Mouse (Mus musculus): ENCODE measurements at regions not wholly inside any gene's neighbourhood (a gene's known extent, or its start where the extent isn't known, plus 50 kb on each side); places are given as distances from the start of the nearest gene placed in this dataset.

DNA sequence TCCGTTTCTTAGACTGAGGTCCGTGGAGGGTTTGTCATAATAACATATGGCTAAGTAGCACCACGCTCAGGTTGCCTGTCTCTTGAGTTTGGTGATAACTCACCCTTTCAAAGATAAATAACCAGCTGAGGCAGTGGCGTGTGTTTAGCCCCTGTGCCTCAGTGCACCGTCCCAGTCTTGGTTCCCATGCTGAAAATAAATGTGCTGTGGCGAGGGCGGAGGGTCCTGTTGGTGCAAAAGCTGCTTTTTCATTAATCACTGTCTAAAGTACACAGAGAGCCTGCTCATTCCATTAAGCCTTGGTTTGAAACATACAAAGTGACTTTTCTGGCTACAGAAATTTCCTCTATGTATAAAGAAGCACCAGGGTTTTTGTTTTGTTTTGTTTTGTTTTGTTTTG is 439.8 kb upstream of the Fam84a start:
- DNase-seq (ENCODE audit: low spot score) (no peak), ATAC-seq (no peak)
- no peaks in the 10 kb centered on the region for H3K27me3 ChIP-seq (replicated peaks; ENCODE audit: control insufficient read depth, insufficient read depth, low read length)
- no peak overlapping the region for H3K4me3 ChIP-seq (ENCODE audit: low read depth, low read length)
- H3K27ac ChIP-seq (ENCODE audit: low read depth, low read length): no peak overlapping the region
- 84% methylated on average over 7 of the region's 7 CpGs for WGBS
- no peaks in the 10 kb centered on the region for H3K9me3 ChIP-seq (replicated peaks; ENCODE audit: control insufficient read depth, low read length)
- H3K36me3 ChIP-seq (ENCODE audit: control insufficient read depth, insufficient read depth, low read length): no peaks in the 10 kb centered on the region
- H3K4me2 ChIP-seq (ENCODE audit: low read length): no peak overlapping the region
- no peak overlapping the region for H3K9ac ChIP-seq (ENCODE audit: low read length)
- H3K4me1 ChIP-seq (ENCODE audit: control insufficient read depth, insufficient read depth, low read length): no peaks in the 10 kb centered on the region

DNA sequence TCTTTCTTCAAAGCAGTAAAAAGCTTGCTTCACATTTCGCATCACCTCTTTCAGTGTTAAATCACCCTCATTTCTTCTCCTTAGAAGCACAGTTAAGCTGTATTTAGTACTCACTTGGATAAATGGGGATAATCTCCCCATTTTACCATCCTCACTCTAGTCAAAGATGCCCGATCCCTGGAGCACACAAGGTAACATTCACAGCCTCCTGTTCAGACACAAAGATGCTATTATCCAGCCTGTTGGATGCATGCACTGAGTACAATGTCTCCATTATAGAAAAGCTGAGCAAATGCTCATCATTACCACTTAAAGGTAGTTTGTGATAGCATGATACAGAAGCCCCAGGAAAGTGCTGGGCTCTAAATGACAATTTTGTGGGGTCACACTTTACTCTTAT is 422.4 kb upstream of the Fam84a start:
- H3K4me2 ChIP-seq (ENCODE audit: low read length): no peak overlapping the region
- H3K9me3 ChIP-seq (replicated peaks; ENCODE audit: control insufficient read depth, low read length): no peaks in the 10 kb centered on the region
- ATAC-seq: no peak
- WGBS: 4% methylated on average over 2 of the region's 2 CpGs
- peak; percentile 19 for DNase-seq (ENCODE audit: low spot score)
- no peak overlapping the region for H3K27ac ChIP-seq (ENCODE audit: low read depth, low read length)
- no peaks in the 10 kb centered on the region for H3K27me3 ChIP-seq (replicated peaks; ENCODE audit: control insufficient read depth, insufficient read depth, low read length)
- peaks cover 4% of the 10 kb centered on the region; the same call in 1 of the 2 replicates for H3K4me1 ChIP-seq (ENCODE audit: control insufficient read depth, insufficient read depth, low read length)
- no peak overlapping the region for H3K9ac ChIP-seq (ENCODE audit: low read length)
- no peak overlapping the region for H3K4me3 ChIP-seq (ENCODE audit: low read depth, low read length)
- H3K36me3 ChIP-seq (ENCODE audit: control insufficient read depth, insufficient read depth, low read length): no peaks in the 10 kb centered on the region

DNA sequence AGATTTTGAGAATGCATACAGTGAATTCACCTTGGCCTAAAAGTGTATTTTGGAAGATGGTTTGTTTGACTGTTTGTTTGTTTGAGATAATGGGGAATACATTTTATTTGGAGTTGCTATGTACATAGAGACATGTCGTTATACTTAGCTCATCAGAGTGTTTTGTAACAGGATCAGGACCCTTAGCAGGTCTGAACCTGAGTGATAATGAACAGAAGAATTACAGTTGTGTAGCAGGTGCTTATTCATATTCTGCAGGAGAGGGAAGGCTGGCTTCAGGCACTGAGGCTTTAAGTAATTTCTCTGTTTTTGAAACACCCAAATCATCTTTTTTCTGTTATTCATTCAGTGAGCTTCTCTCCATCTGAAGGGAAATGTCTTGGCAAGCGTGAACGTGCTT is 413.1 kb upstream of the Fam84a start:
- WGBS: 28% methylated on average over 3 of the region's 3 CpGs
- Histone ChIP-seq H3K36me3 (ENCODE audit: control insufficient read depth, insufficient read depth, low read length) (no peaks in the 10 kb centered on the region), H3K27me3 (replicated peaks; ENCODE audit: control insufficient read depth, insufficient read depth, low read length) (no peaks in the 10 kb centered on the region), H3K4me2 (ENCODE audit: low read length) (no peak overlapping the region), H3K9me3 (replicated peaks; ENCODE audit: control insufficient read depth, low read length) (no peaks in the 10 kb centered on the region), H3K4me1 (ENCODE audit: control insufficient read depth, insufficient read depth, low read length) (no peaks in the 10 kb centered on the region), H3K4me3 (ENCODE audit: low read depth, low read length) (no peak overlapping the region), H3K27ac (ENCODE audit: low read depth, low read length) (no peak overlapping the region), H3K9ac (ENCODE audit: low read length) (no peak overlapping the region)
- DNase-seq (ENCODE audit: low spot score) (peak; percentile 16), ATAC-seq (no peak)

DNA sequence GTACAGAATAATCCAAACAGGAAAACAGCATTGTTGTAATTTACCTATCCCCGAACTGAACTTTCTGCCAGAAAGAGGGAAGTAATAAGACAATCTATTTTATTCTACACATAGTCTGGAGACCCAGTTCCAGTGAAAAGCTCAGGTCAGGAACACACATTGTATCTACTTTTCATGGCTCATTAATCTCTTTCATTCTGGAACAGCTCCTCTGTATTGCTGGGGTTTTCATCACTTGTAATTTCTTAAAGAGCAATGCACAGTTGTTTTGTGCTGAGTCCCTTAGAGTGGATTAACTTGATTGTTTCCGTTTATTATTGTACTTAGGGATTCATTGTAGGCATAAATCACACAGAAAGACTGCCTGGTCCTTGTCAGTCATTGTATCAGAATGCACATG is 400.3 kb upstream of the Fam84a start:
- no peak overlapping the region for H3K4me2 ChIP-seq (ENCODE audit: low read length)
- H3K27me3 ChIP-seq (replicated peaks; ENCODE audit: control insufficient read depth, insufficient read depth, low read length): no peaks in the 10 kb centered on the region
- H3K4me3 ChIP-seq (ENCODE audit: low read depth, low read length): no peak overlapping the region
- no peak for ATAC-seq
- no peaks in the 10 kb centered on the region for H3K4me1 ChIP-seq (ENCODE audit: control insufficient read depth, insufficient read depth, low read length)
- 11% methylated on average over 2 of the region's 2 CpGs for WGBS
- no peak overlapping the region for H3K27ac ChIP-seq (ENCODE audit: low read depth, low read length)
- H3K9me3 ChIP-seq (replicated peaks; ENCODE audit: control insufficient read depth, low read length): no peaks in the 10 kb centered on the region
- no peak for DNase-seq (ENCODE audit: low spot score)
- H3K36me3 ChIP-seq (ENCODE audit: control insufficient read depth, insufficient read depth, low read length): no peaks in the 10 kb centered on the region
- H3K9ac ChIP-seq (ENCODE audit: low read length): no peak overlapping the region

DNA sequence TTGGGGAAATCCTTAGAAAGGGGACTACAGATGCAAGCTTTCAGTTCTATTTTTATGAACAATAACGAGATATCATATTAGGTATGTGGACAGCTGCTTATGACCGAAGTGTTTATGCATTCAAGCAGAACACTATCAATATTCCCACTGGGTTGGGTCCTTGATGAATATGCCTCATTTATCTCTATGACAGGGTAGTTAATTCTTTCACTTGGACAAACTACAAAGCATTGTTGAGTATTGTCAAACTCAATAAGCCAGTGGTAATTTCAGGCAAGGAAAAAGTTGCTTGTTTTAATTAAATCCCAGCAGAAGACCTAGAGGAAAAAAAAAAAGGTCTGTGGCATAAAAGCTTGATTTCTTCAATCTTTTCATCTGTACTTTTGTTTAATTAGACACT is 397.4 kb upstream of the Fam84a start:
- Histone ChIP-seq H3K27me3 (replicated peaks; ENCODE audit: control insufficient read depth, insufficient read depth, low read length) (no peaks in the 10 kb centered on the region), H3K4me2 (ENCODE audit: low read length) (no peak overlapping the region), H3K36me3 (ENCODE audit: control insufficient read depth, insufficient read depth, low read length) (no peaks in the 10 kb centered on the region), H3K4me1 (ENCODE audit: control insufficient read depth, insufficient read depth, low read length) (no peaks in the 10 kb centered on the region), H3K9ac (ENCODE audit: low read length) (no peak overlapping the region), H3K4me3 (ENCODE audit: low read depth, low read length) (no peak overlapping the region), H3K9me3 (replicated peaks; ENCODE audit: control insufficient read depth, low read length) (no peaks in the 10 kb centered on the region), H3K27ac (ENCODE audit: low read depth, low read length) (no peak overlapping the region)
- WGBS: 76% methylated on average over 2 of the region's 2 CpGs
- ATAC-seq (no peak), DNase-seq (ENCODE audit: low spot score) (no peak)

DNA sequence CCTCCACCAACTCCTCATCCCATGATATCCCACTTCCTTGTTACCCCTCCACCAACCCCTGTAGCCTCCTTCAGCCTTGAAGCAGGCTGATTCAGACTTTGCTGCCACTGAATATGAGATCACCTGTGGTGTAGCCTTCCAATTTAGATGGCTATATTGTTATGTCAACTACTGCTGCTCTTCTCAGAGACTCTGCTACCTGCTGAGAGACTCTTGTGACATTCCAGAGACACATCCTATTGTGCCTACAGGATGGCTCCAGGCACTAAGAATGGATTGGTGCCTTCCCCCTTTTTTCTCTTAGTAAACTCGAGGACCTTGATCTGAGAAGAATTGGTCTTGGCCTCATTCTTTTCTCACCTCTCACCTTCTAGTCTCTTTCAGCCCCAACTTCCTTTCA is 369.9 kb upstream of the Fam84a start:
- DNase-seq (ENCODE audit: low spot score) (no peak), ATAC-seq (no peak)
- no peaks in the 10 kb centered on the region for H3K4me1 ChIP-seq (ENCODE audit: control insufficient read depth, insufficient read depth, low read length)
- H3K36me3 ChIP-seq (ENCODE audit: control insufficient read depth, insufficient read depth, low read length): no peaks in the 10 kb centered on the region
- H3K9me3 ChIP-seq (replicated peaks; ENCODE audit: control insufficient read depth, low read length): no peaks in the 10 kb centered on the region
- no peak overlapping the region for H3K4me2 ChIP-seq (ENCODE audit: low read length)
- H3K4me3 ChIP-seq (ENCODE audit: low read depth, low read length): no peak overlapping the region
- H3K27me3 ChIP-seq (replicated peaks; ENCODE audit: control insufficient read depth, insufficient read depth, low read length): no peaks in the 10 kb centered on the region
- WGBS: 65% methylated on average over 1 of the region's 1 CpGs
- H3K9ac ChIP-seq (ENCODE audit: low read length): no peak overlapping the region
- no peak overlapping the region for H3K27ac ChIP-seq (ENCODE audit: low read depth, low read length)

DNA sequence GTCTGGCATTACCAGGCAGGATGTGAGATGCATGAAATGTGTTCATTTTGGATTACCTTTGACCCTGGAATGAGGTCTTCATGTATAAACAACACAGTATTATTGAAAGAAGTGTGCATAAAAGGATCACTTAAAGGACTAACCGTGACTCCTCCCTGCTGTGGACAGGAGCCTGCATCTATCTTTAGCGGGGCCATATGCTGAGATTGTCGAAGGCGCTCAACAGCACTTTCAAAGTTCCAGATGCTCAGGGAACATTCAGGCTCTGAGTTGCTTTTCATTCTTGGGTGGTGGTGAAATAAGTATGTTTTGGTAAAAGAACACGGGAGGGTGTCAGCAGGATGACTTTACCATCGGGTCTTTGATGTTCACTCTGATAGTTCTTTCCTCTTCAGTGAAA is 363.7 kb upstream of the Fam84a start:
- no peaks in the 10 kb centered on the region for H3K27me3 ChIP-seq (replicated peaks; ENCODE audit: control insufficient read depth, insufficient read depth, low read length)
- H3K9ac ChIP-seq (ENCODE audit: low read length): no peak overlapping the region
- no peaks in the 10 kb centered on the region for H3K36me3 ChIP-seq (ENCODE audit: control insufficient read depth, insufficient read depth, low read length)
- WGBS: 91% methylated on average over 6 of the region's 6 CpGs
- no peak overlapping the region for H3K4me2 ChIP-seq (ENCODE audit: low read length)
- no peak overlapping the region for H3K4me3 ChIP-seq (ENCODE audit: low read depth, low read length)
- H3K9me3 ChIP-seq (replicated peaks; ENCODE audit: control insufficient read depth, low read length): no peaks in the 10 kb centered on the region
- no peak overlapping the region for H3K27ac ChIP-seq (ENCODE audit: low read depth, low read length)
- H3K4me1 ChIP-seq (ENCODE audit: control insufficient read depth, insufficient read depth, low read length): no peaks in the 10 kb centered on the region
- ATAC-seq (no peak), DNase-seq (ENCODE audit: low spot score) (no peak)

Measured in forebrain, embryonic 14.5 days (tissue).